Mouse (Mus musculus) heart, postnatal 0 days (tissue): ENCODE data around the gene 1700018B08Rik. TPM values are rescaled to one million over a fixed set of nuclear protein-coding genes. Genes with fewer than 3 reads are reported as not detected.

Experiments
- ATAC-seq: fragments of 200-750 bp; cut with Nextera tagmentation; 2 replicates; pipeline ENCODE4 v1.8.0; 2017; ENCODE audit warnings: low read depth, moderate number of reproducible peaks, moderate library complexity; ENCODE audit not compliant: insufficient read depth
- DNase-seq: peaks from one replicate; pipeline ENCODE4 v3.0.0-alpha.2; 2016; ENCODE audit warnings: low spot score
- H3K27ac ChIP-seq: fragments of 300-500 bp; sonication (generic); 2 replicates; pipeline ENCODE4 v1.5.1; 2014; ENCODE audit warnings: low read depth, mild to moderate bottlenecking
- H3K27me3 ChIP-seq: fragments of 300-500 bp; sonication (generic); 2 replicates; pipeline ENCODE4 v1.6.1; 2014; ENCODE audit warnings: low read length, mixed read lengths; ENCODE audit not compliant: control insufficient read depth, insufficient read depth
- H3K36me3 ChIP-seq: fragments of 300-500 bp; sonication (generic); replicated peaks from 2 replicates; pipeline ENCODE4 v1.6.1; 2014; ENCODE audit warnings: low read length, mixed read lengths; ENCODE audit not compliant: control insufficient read depth, insufficient read depth
- H3K4me1 ChIP-seq: fragments of 300-500 bp; sonication (generic); 2 replicates; pipeline ENCODE4 v1.6.1; 2014; ENCODE audit warnings: antibody characterized with exemption; ENCODE audit not compliant: control insufficient read depth, insufficient read depth
- H3K4me2 ChIP-seq: fragments of 300-500 bp; sonication (generic); 2 replicates; pipeline ENCODE4 v1.6.1; 2014; ENCODE audit warnings: low read depth, mild to moderate bottlenecking, low read length, moderate library complexity
- H3K4me3 ChIP-seq: fragments of 300-500 bp; sonication (generic); 2 replicates; pipeline ENCODE4 v1.5.1; 2014; ENCODE audit warnings: low read depth, low read length
- H3K9ac ChIP-seq: fragments of 300-500 bp; sonication (generic); replicated peaks from 2 replicates; pipeline ENCODE4 v1.6.1; 2014; ENCODE audit warnings: low read depth, low read length, mixed read lengths
- H3K9me3 ChIP-seq: fragments of 300-500 bp; sonication (generic); replicated peaks from 2 replicates; pipeline ENCODE4 v1.6.1; 2016; ENCODE audit warnings: low read length; ENCODE audit not compliant: control insufficient read depth
- CTCF ChIP-seq: IDR thresholded peaks from 2 replicates; pipeline ENCODE4 v1.5.1; 2016; ENCODE audit warnings: antibody characterized with exemption, control low read depth, low read depth
- EP300 ChIP-seq: IDR thresholded peaks from 2 replicates; pipeline ENCODE4 v1.6.1; 2016; ENCODE audit warnings: antibody characterized with exemption, low read depth
- WGBS: fragments of 180-500 bp; shearing (Covaris S2); extraction: QIAGEN DNeasy Blood & Tissue Kit; methylation state at CpG from one replicate; pipeline ENCODE4 v1.1.7; 2014; 5-methylcytosine and 5-hydroxymethylcytosine counted together
- polyA plus RNA-seq: library from polyadenylated mRNA; unstranded; fragments of >200 nt; fragmentation: Nextera tagmentation; extraction: Ambion mirVana; gene quantifications from 2 replicates; pipeline ENCODE4 v1.2.1, GENCODE M21; 2015
- total RNA-seq: library from RNA; depleted of rRNA; stranded (reverse); fragments of >200 nt; gene quantifications from 2 replicates; pipeline ENCODE4 v1.2.3, GENCODE M21; 2014; ENCODE audit warnings: low replicate concordance

1700018B08Rik gene
- total and polyA plus RNA-seq, 2 experiments from 2014 or later = not detected

- no peak overlapping the region for H3K4me3 ChIP-seq
- WGBS = 71% methylated on average over 4 of the region's 4 CpGs
- no peak for TF ChIP-seq CTCF
- ATAC-seq (no peak), DNase-seq (no peak)
- H3K27me3 ChIP-seq = no peaks in the 10 kb centered on the region
- H3K9ac ChIP-seq = no peak overlapping the region
- H3K4me1 ChIP-seq = peaks cover 17% of the 10 kb centered on the region
- no peaks in the 10 kb centered on the region for H3K9me3 ChIP-seq
- 0 out of 2 replicates have a peak, but pooled peaks cover 6% of the 10 kb centered on the region for H3K36me3 ChIP-seq
- no peak overlapping the region for H3K4me2 ChIP-seq
- no peak overlapping the region for H3K27ac ChIP-seq
Measured at GRCm38 (mm10) chr8:121588750-121589149, 44.6 kb upstream of the 1700018B08Rik start.

DNA sequence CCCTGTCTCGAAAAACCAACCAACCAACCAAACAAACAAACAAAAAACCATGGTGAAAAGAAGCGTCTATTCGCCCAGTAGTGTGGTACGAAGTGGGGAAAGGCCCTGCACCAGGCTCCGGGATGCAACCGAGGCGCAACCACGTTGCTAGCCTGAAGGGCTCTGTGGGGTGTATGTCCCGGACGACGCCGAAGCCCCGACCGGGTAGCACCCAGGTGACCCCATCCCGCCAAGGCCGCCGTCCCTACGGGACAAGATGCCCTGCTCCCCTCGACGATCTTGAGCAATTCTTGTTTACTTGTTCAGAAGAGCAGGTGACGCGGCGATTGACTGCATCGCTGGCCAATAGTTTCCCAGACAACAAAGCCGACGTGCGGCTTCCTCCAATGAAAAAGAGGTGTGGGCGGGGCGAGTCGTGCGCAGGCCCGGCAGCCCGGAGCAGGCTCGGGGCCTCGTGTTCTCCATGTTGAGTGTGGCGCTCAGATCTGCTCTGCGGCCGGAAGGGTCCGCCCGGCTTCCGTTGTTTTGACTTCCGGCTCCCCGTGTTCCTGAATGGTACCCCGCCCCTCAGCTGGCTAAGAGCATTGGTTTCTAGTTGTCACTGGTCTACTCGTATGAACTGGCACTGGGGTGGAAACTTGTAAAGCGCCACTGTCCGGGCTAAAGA lies 41.2 kb upstream of the 1700018B08Rik start:
- Histone ChIP-seq H3K9ac (peak overlapping the region; percentile 68), H3K4me1 (0 out of 2 replicates have a peak, but pooled peaks cover 4% of the 10 kb centered on the region), H3K27ac (peak overlapping the region; percentile 77), H3K27me3 (no peaks in the 10 kb centered on the region), H3K9me3 (no peaks in the 10 kb centered on the region), H3K36me3 (no peaks in the 10 kb centered on the region), H3K4me2 (peak overlapping the region; percentile 83), H3K4me3 (peak overlapping the region; percentile 69)
- TF ChIP-seq CTCF (no peak), EP300 (peak; percentile 90)
- 1% methylated on average over 47 of the region's 47 CpGs for WGBS
- peak; percentile 98 for DNase-seq
- ATAC-seq = peak; percentile 93

DNA sequence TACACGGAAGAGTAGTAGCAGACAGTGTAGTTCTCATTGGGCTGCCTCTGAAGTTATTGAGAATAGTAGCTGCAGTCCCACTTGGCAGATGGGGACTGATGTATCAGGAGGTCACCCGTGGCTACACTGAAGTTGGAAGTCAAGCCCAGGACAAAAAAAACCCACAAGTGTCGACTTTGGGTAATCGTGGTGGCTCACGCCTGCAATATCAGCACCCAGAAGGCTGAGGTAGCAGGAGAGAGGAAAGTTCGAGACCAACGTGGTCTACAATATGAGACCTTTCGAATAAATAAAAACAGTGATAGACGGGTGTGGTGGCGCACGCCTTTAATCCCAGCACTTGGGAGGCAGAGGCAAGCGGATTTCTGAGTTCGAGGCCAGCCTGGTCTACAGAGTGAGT lies 40.6 kb upstream of the 1700018B08Rik start:
- ATAC-seq = no peak

DNA sequence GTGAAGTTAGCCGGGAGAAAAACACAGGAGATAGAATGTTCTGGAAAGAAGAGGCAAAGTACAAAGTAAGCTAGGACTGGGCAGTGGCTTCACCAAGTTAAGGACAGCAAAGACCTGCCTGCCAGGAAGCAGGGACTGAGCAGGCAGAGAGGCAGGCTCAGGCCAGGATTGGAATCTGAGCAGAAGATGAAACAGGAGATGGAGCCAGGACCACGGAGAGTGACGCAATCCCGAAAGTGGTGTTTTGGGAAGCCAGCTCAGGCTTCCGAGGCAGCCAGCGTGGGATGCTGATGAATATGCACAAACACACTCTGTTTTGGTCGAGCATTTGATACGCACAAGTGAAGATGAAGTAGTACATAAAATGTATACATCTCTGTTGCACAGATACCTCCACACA lies 39.5 kb upstream of the 1700018B08Rik start:
- Histone ChIP-seq H3K4me1 (0 out of 2 replicates have a peak, but pooled peaks cover 4% of the 10 kb centered on the region), H3K9me3 (no peaks in the 10 kb centered on the region), H3K4me3 (no peak overlapping the region), H3K27me3 (no peaks in the 10 kb centered on the region), H3K36me3 (no peaks in the 10 kb centered on the region), H3K9ac (no peak overlapping the region), H3K27ac (no peak overlapping the region), H3K4me2 (no peak overlapping the region)
- no peak for ATAC-seq
- 35% methylated on average over 8 of the region's 8 CpGs for WGBS
- TF ChIP-seq EP300 = no peak
- no peak for TF ChIP-seq CTCF
- no peak for DNase-seq

More for the DNA sequence above, 40.6 kb upstream of the 1700018B08Rik start:
- H3K36me3 ChIP-seq = no peaks in the 10 kb centered on the region
- peak overlapping the region; percentile 69 for H3K4me3 ChIP-seq
- no peaks in the 10 kb centered on the region for H3K9me3 ChIP-seq
- H3K27me3 ChIP-seq = no peaks in the 10 kb centered on the region
- H3K27ac ChIP-seq = peak overlapping the region; percentile 77
- 38% methylated on average over 13 of the region's 13 CpGs for WGBS
- peak overlapping the region; percentile 83 for H3K4me2 ChIP-seq
- H3K4me1 ChIP-seq = 0 out of 2 replicates have a peak, but pooled peaks cover 4% of the 10 kb centered on the region
- TF ChIP-seq EP300 = no peak
- DNase-seq = no peak
- peak overlapping the region; percentile 68; the same call in 1 of the 2 replicates for H3K9ac ChIP-seq

DNA sequence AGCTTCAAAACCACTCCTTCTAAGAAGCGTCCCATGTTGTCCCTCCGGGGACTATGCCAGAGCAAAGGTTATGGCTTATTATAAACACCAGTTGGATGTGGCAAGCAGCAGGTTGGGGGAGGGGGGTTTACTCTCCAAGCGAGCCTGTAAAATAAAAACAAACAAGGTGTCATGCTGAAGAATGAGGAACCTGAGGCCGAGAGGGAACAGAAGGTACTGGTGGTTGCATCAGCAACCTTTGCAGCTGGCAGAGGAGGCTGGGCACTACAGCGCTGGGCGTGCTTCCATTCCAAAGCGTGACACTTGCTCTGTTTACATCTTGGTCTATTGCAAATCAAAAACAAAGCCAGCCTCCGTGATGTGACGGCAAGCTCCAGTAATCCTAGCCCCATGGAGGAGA lies 36.3 kb upstream of the 1700018B08Rik start:
- Histone ChIP-seq H3K36me3 (no peaks in the 10 kb centered on the region), H3K4me2 (no peak overlapping the region), H3K4me1 (peaks cover 17% of the 10 kb centered on the region; the same call in 1 of the 2 replicates), H3K27ac (no peak overlapping the region; the same call in 1 of the 2 replicates), H3K4me3 (no peak overlapping the region), H3K9ac (no peak overlapping the region), H3K9me3 (no peaks in the 10 kb centered on the region), H3K27me3 (no peaks in the 10 kb centered on the region)
- no peak for ATAC-seq
- TF ChIP-seq CTCF (no peak), EP300 (no peak)
- DNase-seq = no peak
- 43% methylated on average over 9 of the region's 9 CpGs for WGBS
